Mouse (Mus musculus): ENCODE results near the gene Bmp6. TPM values are rescaled to one million over a fixed set of nuclear protein-coding genes. Genes with fewer than 3 reads are reported as not detected.

The Bmp6 gene
- total RNA-seq (2014; rRNA removed), result 14.5 and 25.9 TPM in 2 replicates
- polyA plus RNA-seq (2015; fragmentation: Nextera tagmentation; extraction: Ambion mirVana), result 3.6 and 4.0 TPM in 2 replicates

DNA sequence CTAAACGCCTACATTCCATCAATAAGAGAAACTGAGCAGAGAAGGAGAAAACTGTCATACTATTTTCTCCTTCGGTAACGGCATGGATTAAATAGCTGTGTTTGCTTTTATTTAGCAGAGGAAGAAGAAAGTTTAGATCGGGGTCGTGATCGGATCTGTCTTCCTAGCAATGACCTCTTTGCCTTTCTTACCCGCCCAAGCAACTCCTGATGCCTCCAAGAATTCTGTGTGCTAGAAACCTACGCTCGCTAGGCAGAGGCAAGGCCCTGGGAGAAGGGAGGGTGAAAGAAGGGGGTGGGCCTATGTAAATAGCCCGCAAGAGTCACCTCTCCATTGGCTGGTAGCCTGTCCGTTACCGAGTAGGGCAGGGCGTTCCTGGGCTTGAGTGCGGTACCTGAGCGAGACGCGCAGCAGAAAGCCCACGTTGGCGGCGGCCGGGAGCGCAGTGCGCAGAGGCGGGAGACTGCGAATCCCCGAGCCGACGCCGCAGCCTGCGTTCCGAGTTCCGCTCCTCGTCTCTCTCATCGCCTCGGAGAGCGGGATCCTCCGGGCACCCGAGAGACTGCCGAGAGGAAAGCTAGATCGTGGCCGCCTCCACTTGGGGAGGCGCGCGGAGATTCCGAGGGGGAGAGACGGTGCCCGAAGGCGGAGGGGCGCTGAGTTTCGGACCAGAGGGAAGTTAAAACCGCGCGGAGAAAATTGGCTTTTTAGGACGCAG is at the start of gene Bmp6:
Gene Bmp6, plus strand, starts transcription at position 395 of the 718 bp plus-strand sequence.
- Histone ChIP-seq H3K27ac (ENCODE audit: low read depth, low read length) (no peak within 1 kb of the TSS), H3K36me3 (ENCODE audit: insufficient read depth, low read length) (no peaks in the 10 kb centered on the region), H3K9ac (replicated peaks; ENCODE audit: low read length, poor library complexity, severe bottlenecking) (0 out of 2 replicates have a peak within 1 kb of the TSS, but pooled peaks have one; percentile 14), H3K4me2 (ENCODE audit: low read depth, low read length, poor library complexity, severe bottlenecking) (peak within 1 kb of the TSS; percentile 68), H3K4me3 (ENCODE audit: low read depth, low read length) (peak within 1 kb of the TSS; percentile 45), H3K27me3 (ENCODE audit: insufficient read depth, low read length) (peaks cover 26% of the 10 kb centered on the region), H3K9me3 (ENCODE audit: low read length) (no peaks in the 10 kb centered on the region), H3K4me1 (ENCODE audit: insufficient read depth, low read length) (0 out of 2 replicates have a peak, but pooled peaks cover 6% of the 10 kb centered on the region)
- TF ChIP-seq CTCF (IDR thresholded peaks at IDR 0.05), result no peak
- 1% methylated on average over 54 of the region's 54 CpGs for WGBS
- ATAC-seq (ENCODE audit: low FRiP score) (peak; percentile 87), DNase-seq (ENCODE audit: low spot score) (peak; percentile 84)

DNA sequence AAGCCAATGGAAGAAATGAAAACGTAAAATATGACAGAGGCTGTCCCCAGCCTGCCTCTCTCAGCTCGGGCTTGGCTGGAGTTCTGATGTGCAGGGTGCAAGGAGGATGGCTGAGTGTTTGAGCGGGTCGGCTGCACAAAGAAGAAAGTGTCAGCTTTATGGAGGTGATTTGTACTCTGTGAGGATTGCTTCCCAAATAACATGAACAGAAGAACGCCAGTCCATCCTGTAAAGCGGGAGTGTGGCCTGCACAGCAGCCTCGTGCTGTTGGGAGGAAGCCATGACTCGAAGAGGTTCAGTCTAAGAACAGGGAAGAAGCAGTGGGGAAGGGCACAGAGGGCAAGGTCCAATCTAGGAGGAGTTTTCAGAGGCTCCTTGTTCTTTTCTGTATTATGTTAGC is 48.7 kb upstream of the Bmp6 start:
- Histone ChIP-seq H3K4me2 (ENCODE audit: low read depth, low read length, poor library complexity, severe bottlenecking) (no peak overlapping the region), H3K27ac (ENCODE audit: low read depth, low read length) (no peak overlapping the region), H3K9me3 (ENCODE audit: low read length) (no peaks in the 10 kb centered on the region), H3K4me1 (ENCODE audit: insufficient read depth, low read length) (no peaks in the 10 kb centered on the region), H3K27me3 (ENCODE audit: insufficient read depth, low read length) (no peaks in the 10 kb centered on the region), H3K9ac (replicated peaks; ENCODE audit: low read length, poor library complexity, severe bottlenecking) (no peak overlapping the region), H3K4me3 (ENCODE audit: low read depth, low read length) (no peak overlapping the region), H3K36me3 (ENCODE audit: insufficient read depth, low read length) (no peaks in the 10 kb centered on the region)
- TF ChIP-seq CTCF (IDR thresholded peaks at IDR 0.05), result no peak
- no peak for ATAC-seq (ENCODE audit: low FRiP score)
- DNase-seq (ENCODE audit: low spot score), result no peak
- 71% methylated on average over 8 of the region's 8 CpGs for WGBS

DNA sequence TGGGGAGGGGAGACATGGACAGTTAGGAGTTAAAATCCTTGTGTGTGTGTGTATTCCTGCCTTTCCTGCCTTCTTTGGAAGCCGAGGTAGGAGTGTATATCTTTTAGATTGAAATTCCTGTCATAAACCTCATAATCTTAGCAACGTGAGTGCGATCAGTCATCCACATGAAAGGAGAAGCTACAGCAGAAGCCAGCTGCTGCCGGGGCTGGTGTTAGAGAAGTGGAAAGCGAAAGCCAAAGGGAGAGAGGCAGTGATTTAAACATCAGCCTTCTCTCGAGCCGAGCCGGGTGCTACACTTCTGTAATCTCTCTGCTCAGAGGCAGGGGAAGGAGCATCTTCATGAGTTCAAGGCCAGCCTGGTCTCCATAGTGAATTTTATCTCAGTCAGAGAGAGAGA is 48.3 kb upstream of the Bmp6 start:
- Histone ChIP-seq H3K9ac (replicated peaks; ENCODE audit: low read length, poor library complexity, severe bottlenecking) (no peak overlapping the region), H3K4me3 (ENCODE audit: low read depth, low read length) (no peak overlapping the region), H3K27ac (ENCODE audit: low read depth, low read length) (no peak overlapping the region), H3K4me2 (ENCODE audit: low read depth, low read length, poor library complexity, severe bottlenecking) (no peak overlapping the region), H3K36me3 (ENCODE audit: insufficient read depth, low read length) (no peaks in the 10 kb centered on the region), H3K4me1 (ENCODE audit: insufficient read depth, low read length) (no peaks in the 10 kb centered on the region), H3K9me3 (ENCODE audit: low read length) (no peaks in the 10 kb centered on the region), H3K27me3 (ENCODE audit: insufficient read depth, low read length) (no peaks in the 10 kb centered on the region)
- DNase-seq (ENCODE audit: low spot score), result peak; percentile 27
- ATAC-seq (ENCODE audit: low FRiP score), result no peak
- WGBS, result 57% methylated on average over 8 of the region's 8 CpGs
- no peak for TF ChIP-seq CTCF (IDR thresholded peaks at IDR 0.05)

DNA sequence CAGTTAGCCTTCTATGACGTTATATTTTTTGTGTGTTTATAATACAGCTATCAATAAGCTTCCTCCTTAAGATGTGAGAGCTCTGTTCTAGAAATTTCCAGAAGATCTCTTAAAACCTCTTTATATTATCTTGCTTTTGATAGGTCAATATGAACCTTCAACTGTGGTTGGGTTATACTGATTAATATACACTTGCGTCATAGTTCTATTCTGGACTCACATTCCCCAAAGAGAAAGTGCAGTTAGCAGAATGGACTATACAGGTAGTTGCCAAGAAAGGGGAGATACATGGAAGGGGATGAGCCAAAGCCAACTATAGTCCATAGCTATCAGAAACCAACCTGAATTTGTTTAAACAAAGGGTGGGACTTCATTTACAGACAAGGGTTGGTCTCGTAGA is 33.8 kb upstream of the Bmp6 start:
- H3K27ac ChIP-seq (ENCODE audit: low read depth, low read length), result no peak overlapping the region
- no peaks in the 10 kb centered on the region for H3K9me3 ChIP-seq (ENCODE audit: low read length)
- DNase-seq (ENCODE audit: low spot score) (no peak), ATAC-seq (ENCODE audit: low FRiP score) (no peak)
- WGBS, result 86% methylated on average over 3 of the region's 3 CpGs
- H3K27me3 ChIP-seq (ENCODE audit: insufficient read depth, low read length), result no peaks in the 10 kb centered on the region
- no peaks in the 10 kb centered on the region for H3K36me3 ChIP-seq (ENCODE audit: insufficient read depth, low read length)
- no peak overlapping the region for H3K4me3 ChIP-seq (ENCODE audit: low read depth, low read length)
- no peak for TF ChIP-seq CTCF (IDR thresholded peaks at IDR 0.05)
- no peaks in the 10 kb centered on the region for H3K4me1 ChIP-seq (ENCODE audit: insufficient read depth, low read length)
- no peak overlapping the region for H3K9ac ChIP-seq (replicated peaks; ENCODE audit: low read length, poor library complexity, severe bottlenecking)
- no peak overlapping the region for H3K4me2 ChIP-seq (ENCODE audit: low read depth, low read length, poor library complexity, severe bottlenecking)

DNA sequence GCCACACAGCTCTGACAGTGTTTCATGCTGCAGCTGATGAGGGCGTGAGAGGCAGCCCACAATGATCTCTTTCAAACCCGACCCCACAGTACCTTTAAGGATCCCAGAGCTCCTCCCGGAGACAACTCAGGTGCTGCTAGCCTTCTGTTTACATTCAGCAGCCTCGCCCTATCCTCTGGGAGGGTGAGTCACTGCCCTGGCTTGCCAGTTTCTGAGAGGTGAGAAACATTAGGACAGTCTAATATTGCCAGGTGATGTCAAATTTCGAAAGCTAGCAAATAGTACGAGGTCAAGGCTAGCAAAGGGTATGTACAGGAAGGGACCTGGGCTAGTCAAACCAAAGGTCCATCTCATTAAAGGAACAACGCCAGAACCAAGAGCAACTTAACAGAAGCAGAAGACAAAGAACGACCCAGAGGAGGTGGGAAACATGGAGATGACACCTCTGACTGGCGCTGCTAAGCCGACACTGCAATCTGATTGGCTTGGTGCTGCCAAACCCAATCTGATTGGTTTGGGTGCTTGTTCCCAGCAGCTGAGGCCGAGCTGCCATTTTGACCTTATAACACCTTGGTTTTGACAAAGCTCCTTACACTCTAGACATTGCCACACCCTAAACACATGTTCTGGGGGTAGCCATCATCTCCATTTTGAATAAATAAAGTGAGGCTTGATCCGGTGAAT is 32.4 kb upstream of the Bmp6 start:
- WGBS, result 87% methylated on average over 12 of the region's 12 CpGs
- no peaks in the 10 kb centered on the region for H3K4me1 ChIP-seq (ENCODE audit: insufficient read depth, low read length)
- no peak for ATAC-seq (ENCODE audit: low FRiP score)
- H3K27me3 ChIP-seq (ENCODE audit: insufficient read depth, low read length), result no peaks in the 10 kb centered on the region
- no peak for TF ChIP-seq CTCF (IDR thresholded peaks at IDR 0.05)
- no peak for DNase-seq (ENCODE audit: low spot score)
- no peak overlapping the region for H3K4me3 ChIP-seq (ENCODE audit: low read depth, low read length)
- H3K36me3 ChIP-seq (ENCODE audit: insufficient read depth, low read length), result no peaks in the 10 kb centered on the region
- H3K9me3 ChIP-seq (ENCODE audit: low read length), result no peaks in the 10 kb centered on the region
- H3K27ac ChIP-seq (ENCODE audit: low read depth, low read length), result no peak overlapping the region
- H3K4me2 ChIP-seq (ENCODE audit: low read depth, low read length, poor library complexity, severe bottlenecking), result no peak overlapping the region
- H3K9ac ChIP-seq (replicated peaks; ENCODE audit: low read length, poor library complexity, severe bottlenecking), result no peak overlapping the region

DNA sequence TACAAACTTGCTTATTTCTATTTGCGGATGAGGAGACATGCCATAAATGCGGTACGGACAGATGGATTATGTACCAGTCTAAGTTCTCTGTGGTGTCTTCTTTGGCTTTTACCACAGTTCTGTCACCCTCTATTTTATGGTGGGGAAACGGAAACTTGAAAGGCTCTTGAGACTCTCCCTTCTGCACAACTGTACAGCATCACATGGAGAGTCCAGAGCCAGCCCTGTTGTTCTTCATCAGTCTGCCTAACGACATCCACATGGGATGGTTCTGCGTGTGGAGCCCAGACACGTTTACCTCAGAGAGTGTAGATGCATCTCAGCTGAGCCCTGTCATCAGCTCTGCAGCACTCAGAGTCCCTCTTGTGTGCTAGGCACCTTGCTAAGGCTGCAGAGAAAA is 30.3 kb upstream of the Bmp6 start:
- DNase-seq (ENCODE audit: low spot score) (no peak), ATAC-seq (ENCODE audit: low FRiP score) (no peak)
- Histone ChIP-seq H3K9ac (replicated peaks; ENCODE audit: low read length, poor library complexity, severe bottlenecking) (no peak overlapping the region), H3K36me3 (ENCODE audit: insufficient read depth, low read length) (no peaks in the 10 kb centered on the region), H3K27me3 (ENCODE audit: insufficient read depth, low read length) (no peaks in the 10 kb centered on the region), H3K9me3 (ENCODE audit: low read length) (no peaks in the 10 kb centered on the region), H3K27ac (ENCODE audit: low read depth, low read length) (no peak overlapping the region), H3K4me2 (ENCODE audit: low read depth, low read length, poor library complexity, severe bottlenecking) (no peak overlapping the region), H3K4me3 (ENCODE audit: low read depth, low read length) (no peak overlapping the region), H3K4me1 (ENCODE audit: insufficient read depth, low read length) (no peaks in the 10 kb centered on the region)
- WGBS, result 92% methylated on average over 7 of the region's 7 CpGs
- no peak for TF ChIP-seq CTCF (IDR thresholded peaks at IDR 0.05)
